Mouse (Mus musculus) lung, embryonic 16.5 days (tissue): Measurements from ENCODE around the gene Fstl1. TPM values are rescaled to one million over a fixed set of nuclear protein-coding genes. Genes with fewer than 3 reads are reported as not detected.

ENCODE experiments used
- ATAC-seq: fragments of 200-750 bp; cut with Nextera tagmentation; 2 replicates; pipeline ENCODE4 v1.8.0; 2017; ENCODE audit warnings: low read depth, mild to moderate bottlenecking, moderate library complexity
- H3K27ac ChIP-seq: fragments of 300-500 bp; sonication (generic); 2 replicates; pipeline ENCODE4 v1.5.1; 2014; ENCODE audit warnings: mild to moderate bottlenecking, control low read depth, low read length
- H3K27me3 ChIP-seq: fragments of 300-500 bp; sonication (generic); 2 replicates; pipeline ENCODE4 v1.6.1; 2014; ENCODE audit warnings: low read depth, low read length, mixed read lengths; ENCODE audit not compliant: control insufficient read depth, insufficient read depth
- H3K36me3 ChIP-seq: fragments of 300-500 bp; sonication (generic); 2 replicates; pipeline ENCODE4 v1.6.1; 2014; ENCODE audit warnings: low read length; ENCODE audit not compliant: control insufficient read depth, insufficient read depth
- H3K4me1 ChIP-seq: fragments of 300-500 bp; sonication (generic); replicated peaks from 2 replicates; pipeline ENCODE4 v1.6.1; 2014; ENCODE audit warnings: low read length, mixed read lengths; ENCODE audit not compliant: control insufficient read depth, insufficient read depth
- H3K4me2 ChIP-seq: fragments of 300-500 bp; sonication (generic); 2 replicates; pipeline ENCODE4 v1.6.1; 2014; ENCODE audit warnings: low read depth, low read length, control low read depth
- H3K4me3 ChIP-seq: fragments of 300-500 bp; sonication (generic); 2 replicates; pipeline ENCODE4 v1.5.1; 2014; ENCODE audit warnings: mild to moderate bottlenecking, low read length, control low read depth
- H3K9ac ChIP-seq: fragments of 300-500 bp; sonication (generic); 2 replicates; pipeline ENCODE4 v1.6.1; 2014; ENCODE audit warnings: low read length, control low read depth
- H3K9me3 ChIP-seq: fragments of 300-500 bp; sonication (generic); 2 replicates; pipeline ENCODE4 v1.6.1; 2016; ENCODE audit warnings: low read length; ENCODE audit not compliant: control insufficient read depth
- WGBS: fragments of 180-500 bp; shearing (Covaris S2); extraction: QIAGEN DNeasy Blood & Tissue Kit; methylation state at CpG from one replicate; pipeline ENCODE4 v1.1.7; 2014; 5-methylcytosine and 5-hydroxymethylcytosine counted together
- polyA plus RNA-seq: library from polyadenylated mRNA; unstranded; fragments of >200 nt; fragmentation: Nextera tagmentation; extraction: Ambion mirVana; gene quantifications from 2 replicates; pipeline ENCODE4 v1.2.1, GENCODE M21; 2015

The Fstl1 gene
- polyA plus RNA-seq, 1 experiment from 2014 or later: 617 TPM

DNA sequence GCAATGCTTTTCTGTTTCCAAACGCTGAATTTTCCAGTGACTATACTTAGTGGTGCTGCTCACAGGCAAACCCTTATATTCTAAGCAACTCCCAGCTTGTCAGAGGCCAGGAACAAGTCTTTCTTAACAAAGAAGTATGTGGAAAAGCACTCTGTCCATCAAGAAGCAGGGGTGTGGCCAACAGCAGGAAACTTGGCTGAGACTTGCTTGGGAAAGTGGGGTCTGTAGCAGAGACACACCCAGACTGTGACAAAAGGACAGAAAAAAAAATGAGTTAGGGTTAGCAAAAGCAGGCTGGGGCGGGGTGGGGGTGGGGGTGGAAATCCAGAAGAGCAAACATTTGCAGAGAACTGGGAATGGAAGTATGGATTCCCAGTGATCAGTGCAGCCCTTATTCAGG is 23.8 kb upstream of the Fstl1 start:
- Histone ChIP-seq H3K4me2 (no peak overlapping the region; the same call in 1 of the 2 replicates), H3K36me3 (no peaks in the 10 kb centered on the region), H3K4me1 (peaks cover 19% of the 10 kb centered on the region), H3K27ac (peak overlapping the region; percentile 90), H3K9ac (no peak overlapping the region), H3K4me3 (no peak overlapping the region), H3K9me3 (no peaks in the 10 kb centered on the region), H3K27me3 (no peaks in the 10 kb centered on the region)
- WGBS: 20% methylated on average over 2 of the region's 2 CpGs
- ATAC-seq: peak; percentile 92

DNA sequence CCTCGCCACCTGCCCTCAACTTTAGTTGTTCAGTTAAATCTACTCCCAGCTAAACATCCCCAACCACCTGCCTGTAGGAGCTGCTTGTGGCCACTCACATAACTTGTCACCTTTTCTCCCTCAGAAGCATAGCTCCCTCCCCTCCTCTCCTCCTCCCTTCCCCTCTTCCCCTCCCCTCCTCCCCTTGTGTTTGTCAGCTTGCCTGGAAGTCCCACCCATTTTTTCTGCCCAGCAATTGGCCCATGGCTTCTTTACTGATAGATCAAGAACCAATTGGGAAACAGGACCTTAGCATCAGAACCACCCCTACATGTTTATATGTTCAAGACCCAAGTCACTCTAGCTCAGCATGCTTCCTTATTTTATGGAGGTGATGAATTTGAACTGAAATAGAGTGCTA is 22.9 kb upstream of the Fstl1 start:
- Histone ChIP-seq H3K27me3 (no peaks in the 10 kb centered on the region), H3K4me3 (no peak overlapping the region), H3K9me3 (no peaks in the 10 kb centered on the region), H3K4me1 (peaks cover 19% of the 10 kb centered on the region), H3K9ac (no peak overlapping the region), H3K36me3 (no peaks in the 10 kb centered on the region), H3K27ac (peak overlapping the region; percentile 90), H3K4me2 (no peak overlapping the region)
- WGBS: 64% methylated on average over 1 of the region's 1 CpGs
- no peak for ATAC-seq

DNA sequence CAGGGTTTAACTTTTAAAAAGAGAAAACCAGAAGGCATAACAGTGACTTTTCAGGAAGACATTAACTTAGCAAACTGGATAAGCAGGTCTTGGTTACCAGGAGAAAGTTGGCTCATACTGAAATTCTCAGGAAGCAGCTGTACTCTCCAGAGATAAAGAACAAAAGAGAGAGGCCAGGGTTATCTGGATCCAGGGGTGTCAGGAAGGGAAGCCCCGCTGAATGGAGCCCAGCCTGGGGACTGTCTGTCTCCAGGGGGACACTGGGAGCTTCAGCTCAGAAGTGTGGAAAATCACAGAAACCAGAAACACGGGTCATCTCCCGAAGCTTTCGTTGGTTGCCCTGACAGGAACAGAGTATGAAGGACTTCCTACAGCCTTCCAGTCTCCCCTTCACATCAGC is 22.2 kb upstream of the Fstl1 start:
- Histone ChIP-seq H3K27ac (peak overlapping the region; percentile 83), H3K4me1 (peaks cover 19% of the 10 kb centered on the region), H3K9me3 (no peaks in the 10 kb centered on the region), H3K9ac (peak overlapping the region; percentile 35), H3K4me3 (no peak overlapping the region), H3K36me3 (no peaks in the 10 kb centered on the region), H3K4me2 (no peak overlapping the region), H3K27me3 (no peaks in the 10 kb centered on the region)
- peak; percentile 24; the same call in 1 of the 2 replicates for ATAC-seq
- 11% methylated on average over 4 of the region's 4 CpGs for WGBS

DNA sequence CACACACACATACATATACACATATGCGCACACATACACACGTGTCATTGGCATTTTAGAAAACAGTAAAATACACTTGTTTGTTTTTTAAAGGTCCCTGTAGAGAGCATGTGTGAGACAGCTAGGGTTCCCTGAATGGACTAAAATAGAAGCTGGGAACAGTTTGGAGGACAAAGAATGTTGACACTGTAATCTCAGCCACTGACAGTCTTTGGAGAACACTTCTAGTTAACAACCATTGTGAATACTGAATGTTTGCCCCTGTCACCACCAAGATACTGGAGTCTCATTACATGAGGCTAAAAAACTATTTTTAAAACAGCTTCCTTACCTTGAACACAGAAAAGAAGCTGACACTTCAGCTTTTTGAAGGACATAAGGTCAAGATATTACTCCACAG is 19.4 kb upstream of the Fstl1 start:
- H3K4me1 ChIP-seq: peaks cover 19% of the 10 kb centered on the region

DNA sequence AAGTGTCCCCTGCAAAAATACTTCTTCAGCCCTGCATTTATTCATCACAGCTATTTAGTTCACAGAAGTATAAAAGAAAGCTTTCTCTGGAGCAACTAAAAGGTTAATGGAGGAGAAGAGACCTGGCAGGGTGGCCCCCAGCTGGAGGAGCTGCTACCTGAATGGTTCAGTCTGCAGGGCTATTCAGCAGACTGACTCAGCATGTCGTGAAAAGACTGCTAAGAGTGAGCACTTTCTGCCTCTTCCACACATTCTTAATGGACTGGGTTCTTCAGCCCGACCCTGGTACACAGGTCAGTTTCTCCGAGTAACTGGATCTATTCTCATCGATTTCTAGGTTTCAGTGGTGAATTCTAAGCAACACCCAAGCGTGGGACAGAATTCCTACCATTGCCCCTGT is 12.9 kb upstream of the Fstl1 start:
- Histone ChIP-seq H3K9ac (no peak overlapping the region), H3K27ac (no peak overlapping the region), H3K4me1 (no peaks in the 10 kb centered on the region), H3K9me3 (no peaks in the 10 kb centered on the region), H3K4me3 (no peak overlapping the region), H3K27me3 (no peaks in the 10 kb centered on the region), H3K4me2 (no peak overlapping the region), H3K36me3 (no peaks in the 10 kb centered on the region)
- ATAC-seq: no peak
- WGBS: 41% methylated on average over 5 of the region's 5 CpGs

More for the DNA sequence above, 19.4 kb upstream of the Fstl1 start:
- H3K9ac ChIP-seq: no peak overlapping the region
- WGBS: 82% methylated on average over 2 of the region's 2 CpGs
- H3K4me2 ChIP-seq: no peak overlapping the region
- no peak for ATAC-seq
- H3K9me3 ChIP-seq: no peaks in the 10 kb centered on the region
- no peaks in the 10 kb centered on the region for H3K36me3 ChIP-seq
- H3K27me3 ChIP-seq: no peaks in the 10 kb centered on the region
- no peak overlapping the region for H3K4me3 ChIP-seq
- no peak overlapping the region for H3K27ac ChIP-seq

DNA sequence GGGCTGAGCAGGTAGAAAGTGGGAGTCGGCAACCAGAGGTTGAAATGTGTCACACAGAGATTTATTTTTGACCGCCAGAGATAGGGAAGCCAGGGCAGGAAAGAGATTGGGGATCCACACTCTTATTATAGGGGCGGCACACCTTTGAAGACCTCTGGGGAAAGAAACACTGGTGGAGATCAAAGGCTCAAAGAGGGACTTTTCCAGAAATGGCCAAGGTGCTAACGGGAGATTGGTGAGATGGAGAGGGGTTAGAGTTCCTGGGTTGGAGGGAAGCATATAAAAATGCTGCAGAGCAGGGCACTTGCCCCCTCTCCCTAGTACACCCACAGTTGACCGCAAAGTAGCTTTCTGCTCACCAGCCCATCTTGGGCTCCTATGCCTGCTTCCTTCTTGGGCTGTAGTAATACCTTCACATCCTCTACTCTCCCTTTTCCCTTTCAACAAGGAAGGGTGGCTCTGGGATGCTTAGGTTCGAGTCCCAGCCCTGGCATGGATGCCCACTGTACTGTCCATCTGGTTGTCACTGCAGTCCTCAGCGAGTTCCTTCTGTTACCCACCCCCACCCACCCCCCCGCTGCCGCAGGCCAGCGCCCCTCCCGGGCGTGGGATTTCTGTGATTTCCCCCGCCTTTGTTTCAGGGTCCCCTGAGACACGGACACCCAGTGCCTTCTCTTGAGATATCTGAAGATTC is 360 bp upstream of the Fstl1 start:
- Histone ChIP-seq H3K4me3 (peak overlapping the region; percentile 95), H3K27me3 (no peaks in the 10 kb centered on the region), H3K4me1 (peaks cover 26% of the 10 kb centered on the region), H3K27ac (peak overlapping the region; percentile 20; the same call in 1 of the 2 replicates), H3K9ac (peak overlapping the region; percentile 98), H3K9me3 (no peaks in the 10 kb centered on the region), H3K36me3 (peaks cover under 1% of the 10 kb centered on the region; the same call in 1 of the 2 replicates), H3K4me2 (peak overlapping the region; percentile 84)
- 32% methylated on average over 14 of the region's 14 CpGs for WGBS
- peak; percentile 10 for ATAC-seq

DNA sequence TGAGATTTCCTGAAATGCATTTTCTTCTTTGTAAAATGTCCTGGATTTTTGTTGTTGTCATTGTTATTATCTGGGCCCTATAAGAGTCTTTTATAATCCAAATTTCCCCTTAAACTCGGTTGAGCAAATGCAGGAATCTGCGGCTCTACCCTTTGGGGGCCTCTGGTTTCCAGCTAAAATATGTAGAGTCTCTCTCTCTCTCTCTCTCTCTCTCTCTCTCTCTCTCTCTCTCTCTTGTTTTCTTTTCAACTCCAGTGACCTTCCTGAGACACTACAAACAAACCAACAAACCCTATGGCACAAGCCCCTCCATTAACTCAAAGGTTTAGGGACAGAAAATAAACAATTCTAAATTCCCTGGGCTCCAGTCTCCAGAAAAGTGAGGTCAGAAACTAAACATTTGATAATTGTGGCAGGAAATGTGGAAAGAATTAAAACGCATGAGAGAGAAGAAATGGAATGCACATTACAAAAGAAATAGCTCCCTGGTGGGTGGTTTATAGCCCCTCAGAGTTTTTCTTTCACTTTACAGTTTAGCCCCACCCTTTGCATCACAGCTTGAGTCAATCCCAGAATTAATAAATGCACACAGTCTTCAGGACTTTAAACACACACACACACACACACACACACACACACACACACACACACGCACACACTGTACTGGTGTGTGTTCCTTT is 1.3 kb downstream of the Fstl1 start:
- Histone ChIP-seq H3K4me1 (peaks cover 27% of the 10 kb centered on the region), H3K27me3 (no peaks in the 10 kb centered on the region), H3K4me3 (peak overlapping the region; percentile 95), H3K9me3 (no peaks in the 10 kb centered on the region), H3K9ac (peak overlapping the region; percentile 98), H3K36me3 (peaks cover 5% of the 10 kb centered on the region), H3K4me2 (peak overlapping the region; percentile 84), H3K27ac (peak overlapping the region; percentile 94)
- ATAC-seq: 0 out of 2 replicates have a peak, but pooled peaks have one; percentile 16
- 12% methylated on average over 4 of the region's 4 CpGs for WGBS

DNA sequence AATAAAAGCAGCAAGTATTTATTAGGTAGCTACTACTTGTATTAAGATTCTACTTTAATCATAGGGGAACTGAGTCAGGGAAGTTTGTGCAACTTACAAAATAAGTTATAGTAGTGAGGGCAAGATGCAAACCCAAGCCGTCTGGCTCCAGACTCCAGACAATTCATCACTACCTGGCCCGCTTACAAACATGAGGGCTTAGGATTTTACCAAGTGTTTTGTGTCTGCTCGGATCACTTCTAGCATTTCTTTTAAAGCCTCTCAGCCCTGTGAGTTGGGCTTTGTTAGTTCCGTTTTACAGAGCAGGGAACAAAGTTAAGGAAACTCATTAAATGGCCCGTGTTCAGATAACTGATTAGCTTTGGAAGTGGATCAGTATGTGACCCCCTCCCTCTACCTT is 1.9 kb downstream of the Fstl1 start:
- peak overlapping the region; percentile 94 for H3K27ac ChIP-seq
- H3K4me3 ChIP-seq: peak overlapping the region; percentile 95
- 28% methylated on average over 5 of the region's 5 CpGs for WGBS
- no peaks in the 10 kb centered on the region for H3K27me3 ChIP-seq
- ATAC-seq: no peak
- H3K4me2 ChIP-seq: peak overlapping the region; percentile 84
- H3K4me1 ChIP-seq: peaks cover 27% of the 10 kb centered on the region
- H3K36me3 ChIP-seq: peaks cover 5% of the 10 kb centered on the region
- peak overlapping the region; percentile 98 for H3K9ac ChIP-seq
- H3K9me3 ChIP-seq: no peaks in the 10 kb centered on the region

DNA sequence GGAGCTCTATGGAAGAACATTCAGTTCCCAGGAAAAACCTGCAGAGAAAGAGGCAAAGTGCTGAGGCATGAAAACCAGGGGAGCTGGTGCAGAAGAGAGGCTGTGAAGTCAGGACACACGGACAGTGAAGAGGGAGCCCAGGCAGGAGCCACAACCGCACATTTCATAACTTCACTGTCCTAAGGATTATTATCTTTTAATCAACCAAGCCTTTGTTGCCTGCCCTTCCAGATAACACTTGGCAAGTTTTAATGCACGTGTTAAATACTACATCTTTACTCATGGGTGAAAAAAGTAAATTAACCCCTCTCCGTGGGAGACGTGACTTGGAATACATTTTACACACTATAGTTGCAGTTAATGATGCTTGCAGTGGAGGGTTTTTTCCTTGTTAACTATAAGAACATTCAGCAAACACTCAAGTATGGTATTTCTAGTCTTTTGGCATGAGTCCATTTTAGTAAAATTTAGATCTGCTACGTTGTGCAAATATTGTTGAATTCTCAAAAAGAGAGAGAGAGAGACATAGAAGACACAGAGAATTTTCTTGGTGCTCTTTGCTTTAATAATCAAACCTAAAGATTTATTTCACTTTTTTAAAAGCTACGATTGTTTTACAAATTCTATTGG is 3.1 kb downstream of the Fstl1 start:
- peaks cover 5% of the 10 kb centered on the region for H3K36me3 ChIP-seq
- H3K9ac ChIP-seq: peak overlapping the region; percentile 58; the same call in 1 of the 2 replicates
- 28% methylated on average over 7 of the region's 7 CpGs for WGBS
- no peaks in the 10 kb centered on the region for H3K27me3 ChIP-seq
- peak overlapping the region; percentile 94 for H3K27ac ChIP-seq
- peak; percentile 43 for ATAC-seq
- peak overlapping the region; percentile 84 for H3K4me2 ChIP-seq
- no peaks in the 10 kb centered on the region for H3K9me3 ChIP-seq
- peaks cover 27% of the 10 kb centered on the region for H3K4me1 ChIP-seq
- peak overlapping the region; percentile 95 for H3K4me3 ChIP-seq
